Mouse (Mus musculus) erythroblast, embryonic 14.5 days (primary cell): ENCODE measurements around the gene Stfa3. TPM values are rescaled to one million over a fixed set of nuclear protein-coding genes. Genes with fewer than 3 reads are reported as not detected.

Source experiments
- H3K27me3 ChIP-seq: 2 replicates; pipeline ENCODE4 v1.6.1; 2012; ENCODE audit warnings: inconsistent platforms; ENCODE audit not compliant: control insufficient read depth
- H3K36me3 ChIP-seq: 2 replicates; pipeline ENCODE4 v1.6.1; 2012; ENCODE audit warnings: mild to moderate bottlenecking, inconsistent platforms; ENCODE audit not compliant: control insufficient read depth
- H3K4me1 ChIP-seq: 2 replicates; pipeline ENCODE4 v1.6.1; 2012; ENCODE audit warnings: inconsistent platforms; ENCODE audit not compliant: control insufficient read depth
- H3K4me3 ChIP-seq: replicated peaks from 2 replicates; pipeline ENCODE3; 2012; ENCODE audit warnings: moderate library complexity, mild to moderate bottlenecking, inconsistent platforms
- H3K9me3 ChIP-seq: 2 replicates; pipeline ENCODE4 v1.6.1; 2012; ENCODE audit warnings: low read length, inconsistent platforms, mixed read lengths; ENCODE audit not compliant: control insufficient read depth
- GATA1 ChIP-seq: IDR thresholded peaks from 2 replicates; pipeline ENCODE4 v1.6.1; 2012; ENCODE audit warnings: low read length, inconsistent platforms, mixed read lengths
- TAL1 ChIP-seq: IDR thresholded peaks from 3 replicates; pipeline ENCODE4 v1.6.1; 2012; ENCODE audit warnings: low read length, inconsistent platforms, mixed read lengths
- polyA plus RNA-seq: library from polyadenylated mRNA; stranded (reverse); fragments of >175 nt; gene quantifications from 2 replicates; pipeline ENCODE4 v1.2.3, GENCODE M21; 2012

The Stfa3 gene
- polyA plus RNA-seq = not detected in 2 replicates

- no peak within 1 kb of the TSS for H3K4me3 ChIP-seq
- no peaks in the 10 kb centered on the region for H3K9me3 ChIP-seq
- no peak for TF ChIP-seq GATA1
- TF ChIP-seq TAL1 = no peak
- H3K36me3 ChIP-seq = no peaks in the 10 kb centered on the region
- no peaks in the 10 kb centered on the region for H3K27me3 ChIP-seq
- H3K4me1 ChIP-seq = no peaks in the 10 kb centered on the region
These were observed at the start of gene Stfa3 for GRCm38 (mm10) chr16:36455342-36455802. Gene Stfa3, minus strand, starts transcription at chr16:36455392.

DNA sequence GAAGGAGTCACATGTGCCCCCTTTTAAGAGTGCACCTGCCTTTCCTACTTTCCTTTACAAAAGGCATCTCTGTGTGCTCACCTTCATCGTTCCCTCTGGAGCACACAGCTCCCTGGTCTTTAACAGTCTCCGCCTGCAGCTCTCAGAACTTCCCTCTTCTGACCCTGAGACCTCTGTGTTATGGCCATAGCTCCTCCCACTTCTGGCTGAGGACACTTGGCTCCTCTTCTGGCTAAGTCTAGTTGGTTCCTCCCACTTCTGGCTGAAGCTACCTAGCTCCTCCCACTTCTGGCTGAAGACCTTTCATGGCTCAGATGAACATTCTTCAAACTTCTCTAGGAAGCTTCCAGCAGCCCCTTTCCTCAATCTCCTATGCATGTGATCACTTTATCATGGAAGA, 47.1 kb upstream of the Stfa3 start:
- H3K4me3 ChIP-seq = no peak overlapping the region
- no peaks in the 10 kb centered on the region for H3K4me1 ChIP-seq
- H3K9me3 ChIP-seq = no peaks in the 10 kb centered on the region
- no peak for TF ChIP-seq TAL1
- TF ChIP-seq GATA1 = no peak
- no peaks in the 10 kb centered on the region for H3K36me3 ChIP-seq
- no peaks in the 10 kb centered on the region for H3K27me3 ChIP-seq

GRCm38 (mm10) chr16:36492420-36492819, 37.2 kb upstream of the Stfa3 start:
- Histone ChIP-seq H3K4me1 (no peaks in the 10 kb centered on the region), H3K4me3 (no peak overlapping the region), H3K9me3 (peaks cover 12% of the 10 kb centered on the region), H3K27me3 (no peaks in the 10 kb centered on the region), H3K36me3 (no peaks in the 10 kb centered on the region)
- TF ChIP-seq GATA1 (no peak), TAL1 (no peak)

DNA sequence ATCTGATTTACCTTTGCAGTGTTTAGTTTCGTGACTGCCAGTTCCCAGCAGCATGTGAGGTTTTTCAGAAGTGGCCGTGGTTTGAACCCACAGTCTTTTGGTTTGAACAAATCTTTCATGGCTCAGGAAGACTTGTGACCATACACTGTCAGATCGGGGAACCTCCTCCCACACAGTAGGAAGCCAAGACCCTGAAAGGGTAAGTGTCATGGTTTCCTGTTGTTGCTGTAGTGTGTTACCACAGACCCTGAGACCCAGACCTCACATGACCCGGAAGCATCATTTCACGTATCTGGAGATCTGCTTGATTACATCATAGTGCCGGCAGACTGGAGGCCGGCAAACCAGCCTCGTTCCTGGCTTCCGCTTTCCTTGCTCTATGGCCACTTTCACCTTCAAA, 21.7 kb upstream of the Stfa3 start:
- Histone ChIP-seq H3K36me3 (no peaks in the 10 kb centered on the region), H3K4me3 (no peak overlapping the region), H3K9me3 (no peaks in the 10 kb centered on the region; the same call in 1 of the 2 replicates), H3K27me3 (no peaks in the 10 kb centered on the region), H3K4me1 (no peaks in the 10 kb centered on the region)
- TF ChIP-seq TAL1 (no peak), GATA1 (no peak)

DNA sequence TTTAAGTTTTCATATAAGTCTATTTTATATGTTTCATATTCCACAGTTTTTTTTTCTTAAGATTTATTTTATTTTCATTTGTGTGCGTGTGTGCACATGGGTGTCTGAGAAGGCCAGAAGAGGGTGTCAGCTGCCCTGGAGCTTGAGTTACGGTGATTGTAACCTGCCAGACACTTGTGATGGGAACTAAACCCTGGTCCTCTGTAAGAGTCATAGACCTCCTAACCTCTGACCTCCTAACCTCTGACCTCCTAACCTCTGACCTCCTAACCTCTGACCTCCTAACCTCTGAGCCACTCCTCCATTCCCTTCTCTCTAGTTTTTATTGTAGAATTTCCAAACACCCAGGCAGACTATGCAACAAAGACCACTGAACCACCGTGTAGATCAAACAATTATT, 20.3 kb upstream of the Stfa3 start:
- Histone ChIP-seq H3K4me1 (no peaks in the 10 kb centered on the region), H3K4me3 (no peak overlapping the region), H3K27me3 (no peaks in the 10 kb centered on the region), H3K36me3 (no peaks in the 10 kb centered on the region), H3K9me3 (no peaks in the 10 kb centered on the region; the same call in 1 of the 2 replicates)
- TF ChIP-seq TAL1 = no peak
- no peak for TF ChIP-seq GATA1

- H3K27me3 ChIP-seq = no peaks in the 10 kb centered on the region
- H3K4me3 ChIP-seq = no peak overlapping the region
- no peaks in the 10 kb centered on the region for H3K36me3 ChIP-seq
- H3K9me3 ChIP-seq = no peaks in the 10 kb centered on the region
- TF ChIP-seq TAL1 (no peak), GATA1 (no peak)
- H3K4me1 ChIP-seq = no peaks in the 10 kb centered on the region
These were observed 19.7 kb upstream of the Stfa3 start for GRCm38 (mm10) chr16:36474849-36475248.

DNA sequence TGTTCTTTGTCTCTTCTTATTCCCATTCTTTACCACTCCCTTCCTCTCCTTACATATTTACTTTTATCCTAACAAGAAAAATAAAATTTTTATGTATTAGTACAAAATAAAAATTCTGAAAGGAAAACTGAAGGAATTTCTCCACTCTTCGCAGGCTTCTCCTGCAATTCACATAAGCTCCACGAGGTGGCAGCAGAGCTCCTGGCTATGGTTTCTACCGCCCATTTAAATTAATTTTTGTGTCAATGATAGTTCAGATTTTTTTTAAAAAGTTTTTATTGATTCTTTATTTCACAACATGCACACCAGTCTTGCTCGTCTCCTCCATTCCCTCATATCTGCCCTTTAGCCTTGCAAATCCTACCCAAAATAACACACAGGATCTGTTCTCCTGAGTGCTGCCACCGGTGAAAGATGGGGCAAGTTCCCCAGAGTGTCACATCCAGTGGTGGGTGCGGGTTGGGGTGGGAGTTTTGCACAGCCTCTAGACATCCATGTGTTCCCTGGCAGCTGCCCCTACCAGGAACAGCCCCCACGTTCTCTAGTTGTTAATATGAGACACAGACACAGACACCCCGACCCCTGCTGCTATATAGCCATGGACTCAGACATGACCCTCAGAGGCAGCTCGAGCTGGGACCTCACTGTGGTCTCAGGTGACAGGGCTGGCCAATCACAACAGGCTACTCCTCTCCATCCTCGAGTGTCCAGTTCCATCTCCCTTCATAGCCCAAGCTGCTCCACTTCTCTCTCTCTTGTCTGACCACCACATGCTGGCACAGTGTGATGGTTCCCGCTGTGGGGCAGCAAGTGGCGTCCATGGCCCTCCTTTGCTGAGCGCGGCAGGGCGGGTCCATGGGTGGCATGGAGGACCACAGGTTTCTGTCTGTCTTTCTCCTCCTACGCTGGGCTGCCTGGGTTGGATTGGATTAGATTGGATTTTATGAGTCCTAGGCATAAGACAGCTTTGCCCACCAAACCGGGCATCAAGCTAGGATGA, 18.3 kb upstream of the Stfa3 start:
- no peaks in the 10 kb centered on the region for H3K27me3 ChIP-seq

DNA sequence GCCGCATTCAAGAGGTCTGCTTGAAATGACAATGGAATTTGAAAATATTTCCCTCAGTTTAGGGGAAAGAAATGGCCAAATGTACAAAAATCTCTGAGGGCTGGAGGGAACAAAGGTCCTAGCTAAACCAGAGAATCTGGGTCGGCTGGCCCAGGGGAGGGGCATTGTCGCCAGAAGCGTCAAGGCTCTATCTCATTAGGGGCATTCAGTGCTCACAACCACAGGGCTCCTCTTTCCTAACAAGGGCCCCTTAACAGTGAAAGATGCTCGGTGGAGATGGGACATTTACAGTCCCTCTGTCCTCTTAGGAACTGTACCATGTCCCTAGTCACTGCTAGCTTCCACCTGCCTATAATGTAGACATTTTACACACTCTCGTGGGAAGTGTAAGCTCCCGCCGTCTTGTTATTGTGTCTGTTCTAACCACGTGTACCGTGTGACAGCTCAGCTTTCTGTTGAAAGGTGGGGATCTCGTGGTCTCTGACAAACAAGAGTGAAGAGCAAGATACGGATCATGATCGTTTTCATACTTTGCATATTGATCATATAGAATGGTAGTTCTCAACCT, 16.0 kb upstream of the Stfa3 start:
- Histone ChIP-seq H3K4me1 (no peaks in the 10 kb centered on the region), H3K27me3 (no peaks in the 10 kb centered on the region), H3K36me3 (no peaks in the 10 kb centered on the region), H3K4me3 (no peak overlapping the region), H3K9me3 (no peaks in the 10 kb centered on the region)
- TF ChIP-seq GATA1 = no peak
- TF ChIP-seq TAL1 = no peak

More for the DNA sequence above, 18.3 kb upstream of the Stfa3 start:
- H3K4me1 ChIP-seq = no peaks in the 10 kb centered on the region
- no peak overlapping the region for H3K4me3 ChIP-seq
- H3K9me3 ChIP-seq = no peaks in the 10 kb centered on the region
- TF ChIP-seq GATA1 (no peak), TAL1 (no peak)
- no peaks in the 10 kb centered on the region for H3K36me3 ChIP-seq

DNA sequence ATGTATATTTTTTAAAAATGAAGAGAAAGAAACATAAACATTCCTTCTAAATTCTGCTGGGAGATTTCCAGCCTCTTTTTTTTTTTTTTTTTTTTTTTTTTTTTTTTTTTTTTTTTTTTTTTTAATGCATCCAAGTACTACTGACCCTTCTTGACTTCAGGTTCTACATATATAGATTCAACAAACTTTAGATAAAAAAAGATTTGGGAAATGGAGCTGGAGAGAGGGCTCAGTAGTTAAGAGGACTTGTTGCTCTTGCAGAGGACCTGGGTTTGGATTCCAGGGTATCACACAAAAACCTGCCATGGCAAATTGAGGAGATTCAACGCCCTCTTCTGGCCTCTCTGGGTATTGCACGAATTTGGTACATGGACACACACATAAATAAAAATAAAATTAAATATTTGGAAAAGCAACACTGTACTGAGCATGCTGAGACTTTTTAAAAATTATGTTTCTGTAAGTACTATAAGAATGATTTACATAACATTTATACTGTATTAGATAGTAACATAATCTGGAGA, 14.8 kb upstream of the Stfa3 start:
- TF ChIP-seq GATA1 = no peak
- TF ChIP-seq TAL1 = no peak
- Histone ChIP-seq H3K27me3 (no peaks in the 10 kb centered on the region), H3K9me3 (no peaks in the 10 kb centered on the region), H3K36me3 (no peaks in the 10 kb centered on the region), H3K4me3 (no peak overlapping the region), H3K4me1 (no peaks in the 10 kb centered on the region)
